Mouse (Mus musculus): ENCODE results near the gene Zpbp2. TPM values are rescaled to one million over a fixed set of nuclear protein-coding genes. Genes with fewer than 3 reads are reported as not detected.

Gene Zpbp2
- polyA plus RNA-seq, 3 experiments from 2014 or later = 3.4 to 5.0 (median 4.3) TPM

DNA sequence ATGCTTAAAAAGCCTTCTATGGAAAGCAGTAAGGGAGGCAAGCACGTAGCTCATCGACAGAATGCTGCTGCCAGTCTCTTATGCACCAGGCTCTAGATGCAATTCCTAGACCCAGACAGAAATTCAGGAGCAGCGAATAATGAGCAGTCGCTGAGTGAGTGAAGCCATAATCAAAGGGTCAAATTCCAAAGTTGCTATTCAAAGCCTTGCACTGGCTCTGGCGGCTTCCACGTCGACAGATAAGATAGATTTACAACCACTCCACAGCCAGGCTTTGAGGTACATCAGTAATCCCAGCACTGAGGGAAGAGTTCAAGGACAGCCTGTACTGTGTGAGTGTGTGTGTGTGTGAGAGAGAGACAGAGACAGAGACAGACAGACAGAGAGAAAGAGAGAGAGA lies 10.0 kb downstream of the Zpbp2 start:
- no peak for ATAC-seq

DNA sequence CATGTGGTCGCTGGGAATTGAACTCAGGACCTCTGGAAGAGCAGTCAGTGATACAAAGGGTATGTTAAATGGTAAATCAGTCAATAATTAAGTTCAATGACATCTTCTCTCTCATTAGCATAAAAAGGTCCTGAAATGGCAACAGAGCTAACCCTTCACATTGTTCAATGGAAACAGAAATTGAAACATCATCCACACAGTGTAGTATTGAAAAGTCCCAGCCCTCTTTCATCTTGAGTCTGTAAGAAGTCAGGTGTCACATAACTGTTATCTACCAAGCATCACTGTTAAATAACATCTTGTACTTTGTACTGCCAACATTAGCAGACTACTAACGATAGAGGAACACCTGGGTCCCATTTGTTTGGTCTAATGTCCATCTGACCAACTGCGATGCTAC lies 12.1 kb downstream of the Zpbp2 start:
- ATAC-seq = peak; percentile 69

DNA sequence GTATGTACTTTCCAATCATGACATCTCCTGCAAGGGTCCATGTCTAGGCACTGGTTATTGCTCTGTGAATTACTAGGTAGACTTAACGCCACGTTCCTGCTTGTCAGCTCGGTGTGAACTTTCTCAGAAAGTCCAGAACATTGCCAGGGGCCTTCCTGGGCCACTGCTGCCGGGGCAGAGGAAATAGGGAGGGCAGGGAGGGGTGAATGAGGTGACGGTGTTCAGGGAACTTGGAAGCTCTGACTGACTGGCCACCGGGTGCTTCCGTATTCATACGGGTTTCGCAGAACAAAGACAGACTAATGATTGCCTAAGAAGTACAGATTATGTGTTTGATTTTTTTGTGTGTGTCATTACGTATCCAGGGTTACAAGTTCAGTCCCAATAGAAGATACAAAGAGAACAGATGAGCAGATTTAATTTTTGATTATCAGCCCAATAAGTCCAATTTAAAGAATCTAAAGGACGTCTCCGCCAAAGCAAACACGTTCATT lies 13.1 kb downstream of the Zpbp2 start:
- ATAC-seq = no peak

DNA sequence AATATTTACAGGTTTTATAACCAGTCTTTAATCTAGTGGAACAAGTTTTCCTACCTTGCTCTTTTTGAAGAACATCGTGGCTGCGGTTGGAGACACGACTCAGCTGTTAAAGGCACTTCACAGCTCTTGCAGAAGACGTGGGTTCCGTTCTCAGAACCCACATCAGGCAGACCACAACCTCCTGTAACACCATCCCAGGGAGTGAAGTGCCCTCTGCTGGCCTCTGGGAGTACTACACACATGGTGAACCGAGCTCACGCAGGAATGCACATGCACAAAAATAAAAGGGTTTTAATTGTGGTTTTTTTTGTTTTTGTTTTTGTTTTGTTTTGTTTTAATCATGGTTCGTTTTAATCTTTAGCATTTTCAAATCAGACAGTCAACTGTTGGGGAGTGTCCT lies 17.4 kb downstream of the Zpbp2 start:
- ATAC-seq = no peak

DNA sequence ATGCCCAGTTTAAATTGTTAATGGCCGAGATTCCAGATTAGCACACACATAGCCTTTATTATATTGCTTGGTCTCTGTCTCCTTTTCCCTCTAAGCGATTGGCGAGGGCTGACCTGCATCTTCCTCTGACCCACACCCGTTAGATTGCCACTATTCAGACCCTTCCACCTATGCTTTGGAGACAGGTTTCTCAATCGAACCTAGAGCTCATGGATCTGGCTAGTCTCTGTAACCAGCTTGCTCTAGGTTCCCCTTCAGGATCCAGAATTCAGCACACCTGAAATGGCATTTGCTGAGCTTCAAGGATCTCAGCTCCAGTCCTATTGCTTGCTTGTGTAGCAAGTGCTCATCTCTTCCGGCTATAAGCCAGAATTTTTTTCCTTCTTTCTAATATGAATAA lies 18.6 kb downstream of the Zpbp2 start:
- no peak for ATAC-seq

DNA sequence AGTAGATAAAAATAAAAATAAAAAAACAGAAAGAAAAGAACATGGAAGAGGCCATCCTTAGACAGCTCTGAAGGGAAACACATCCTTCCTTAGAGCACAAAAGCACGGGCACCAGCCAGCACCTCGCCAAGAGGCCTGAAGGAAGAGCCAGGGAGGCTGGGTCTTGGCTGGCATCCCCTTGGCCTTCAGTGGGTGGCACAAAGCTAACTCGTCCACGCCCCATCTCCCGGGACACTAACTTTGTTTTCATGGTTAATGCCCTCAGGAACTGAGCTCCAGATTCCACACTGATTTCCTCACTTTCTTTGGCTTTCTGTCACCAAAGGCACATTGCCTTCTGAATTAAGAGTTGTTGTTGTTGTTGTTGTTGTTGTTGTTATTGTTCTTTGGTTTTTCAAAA lies 26.9 kb downstream of the Zpbp2 start:
- no peak for ATAC-seq

DNA sequence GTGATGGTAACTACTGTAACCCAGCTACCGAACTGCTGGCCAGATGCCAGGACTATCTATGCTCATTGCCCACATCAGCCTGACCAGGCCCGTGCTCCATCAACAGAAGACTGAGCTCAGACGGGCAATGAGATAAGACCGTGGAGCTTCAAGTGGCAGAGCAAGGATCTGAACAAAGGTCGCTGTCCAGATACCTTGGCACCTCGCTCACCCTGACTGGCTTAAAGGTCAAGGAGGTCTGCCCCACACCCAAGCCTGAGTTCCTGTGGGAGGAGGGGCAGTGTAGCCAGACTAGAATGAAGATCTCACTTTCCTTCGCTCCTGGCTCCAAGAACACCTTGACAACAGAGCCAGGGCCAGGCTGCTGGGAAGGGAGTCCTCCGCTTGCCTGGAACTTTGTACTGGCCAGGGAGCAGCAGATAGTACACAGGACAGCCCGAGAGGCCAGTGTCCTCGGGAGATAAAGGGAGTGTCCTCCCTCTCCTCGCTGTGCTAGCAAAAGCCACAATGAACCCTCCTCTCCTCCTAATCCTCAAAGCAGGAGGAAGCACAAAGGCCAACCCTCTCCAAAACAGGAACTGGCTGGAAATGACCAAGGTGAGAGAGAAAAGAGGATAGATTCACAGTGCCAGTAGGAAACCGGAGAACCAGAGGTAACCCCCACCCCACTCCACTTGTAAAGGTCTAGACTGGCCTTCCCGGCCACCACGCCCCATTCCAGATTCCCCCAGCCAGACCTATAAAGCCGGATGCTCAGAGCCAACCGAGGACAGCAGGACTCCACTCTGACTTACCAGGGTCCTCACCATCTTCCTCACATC lies 29.6 kb downstream of the Zpbp2 start:
- ATAC-seq = no peak

DNA sequence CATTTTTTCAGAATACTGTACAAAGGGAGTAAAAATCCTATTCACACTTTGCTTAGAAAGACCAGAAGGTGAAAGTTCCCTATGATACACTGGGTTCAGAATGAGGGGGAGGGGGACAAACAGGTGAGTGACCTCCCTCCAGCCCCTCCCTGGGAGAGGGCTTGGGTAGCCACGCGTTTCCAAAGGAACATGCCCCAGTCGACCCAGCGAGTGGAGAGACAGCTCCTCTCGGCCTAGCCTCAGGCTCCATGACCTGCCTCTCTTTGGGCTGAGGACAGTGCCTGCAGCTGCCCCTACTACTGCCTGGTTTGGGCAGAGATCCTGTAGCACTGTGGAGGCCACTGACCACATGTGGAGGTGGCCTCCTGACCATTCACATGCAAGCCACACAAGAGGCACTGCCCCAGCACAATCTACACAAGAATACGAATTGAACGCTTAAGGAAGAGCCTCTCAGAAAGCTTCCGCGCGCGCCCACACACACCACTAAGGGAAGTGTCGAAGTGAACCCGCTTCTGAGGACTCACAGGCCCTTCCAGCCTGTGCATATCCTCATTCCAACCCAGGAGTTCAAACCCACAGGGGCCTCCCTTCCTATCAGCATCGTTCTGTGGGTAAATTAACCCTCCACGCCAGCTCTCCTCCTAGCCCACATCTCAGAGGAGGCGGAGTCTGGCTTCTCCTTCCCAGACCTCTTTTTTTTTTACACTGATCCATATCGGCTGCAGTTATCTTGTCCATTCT lies 30.6 kb downstream of the Zpbp2 start:
- no peak for ATAC-seq

DNA sequence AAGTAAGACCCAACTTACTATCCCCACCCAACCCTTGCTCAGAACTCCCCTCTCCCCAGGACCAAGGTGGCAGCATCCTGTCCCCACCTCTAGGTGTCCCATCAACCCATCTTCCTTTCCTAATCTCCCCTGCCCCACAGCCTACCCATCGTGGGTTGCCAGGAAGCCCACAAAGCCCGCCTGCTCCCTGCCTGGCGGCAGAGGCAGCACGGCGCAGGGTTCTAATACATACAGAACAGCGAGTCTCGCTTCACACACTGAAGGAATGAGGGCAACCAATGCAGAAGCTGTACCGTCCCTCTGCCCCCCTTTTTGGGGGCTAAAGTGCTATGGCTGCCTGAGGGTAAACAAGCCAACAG lies 31.1 kb downstream of the Zpbp2 start:
- no peak for ATAC-seq

DNA sequence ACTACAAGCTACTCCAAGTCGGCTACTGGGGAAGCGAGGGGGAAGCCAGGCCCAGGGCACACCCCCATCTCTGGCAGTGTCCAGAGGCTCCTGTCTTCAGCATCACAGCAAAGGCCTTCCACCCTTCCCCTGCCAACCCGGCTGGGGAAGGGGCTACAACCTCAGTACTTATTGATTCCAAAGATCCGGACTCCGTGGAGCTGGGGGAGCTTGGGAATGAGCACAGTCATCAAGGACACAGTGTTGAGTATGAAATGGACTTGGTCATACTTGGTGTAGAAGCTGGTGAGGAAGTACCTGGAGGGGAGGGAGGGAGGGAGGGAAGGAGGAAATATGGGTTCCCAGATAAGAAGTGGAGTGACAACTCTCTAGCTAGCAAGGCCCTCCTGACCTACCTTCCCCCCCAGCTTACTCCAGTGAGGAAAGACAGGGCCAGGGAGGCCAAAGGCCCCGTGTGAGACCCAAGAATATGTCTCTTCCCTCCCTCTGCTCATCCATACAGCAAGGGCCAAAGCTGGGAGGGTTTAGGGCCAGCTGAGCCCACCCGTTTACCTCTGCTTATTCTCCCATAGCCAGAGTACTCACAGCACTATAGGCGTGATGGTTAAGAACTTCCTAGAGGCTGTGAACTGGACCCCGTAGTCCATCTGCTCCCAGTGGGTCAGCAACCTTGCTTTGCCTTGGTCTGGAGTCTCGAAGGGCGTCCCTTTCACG lies 31.8 kb downstream of the Zpbp2 start:
- no peak for ATAC-seq

DNA sequence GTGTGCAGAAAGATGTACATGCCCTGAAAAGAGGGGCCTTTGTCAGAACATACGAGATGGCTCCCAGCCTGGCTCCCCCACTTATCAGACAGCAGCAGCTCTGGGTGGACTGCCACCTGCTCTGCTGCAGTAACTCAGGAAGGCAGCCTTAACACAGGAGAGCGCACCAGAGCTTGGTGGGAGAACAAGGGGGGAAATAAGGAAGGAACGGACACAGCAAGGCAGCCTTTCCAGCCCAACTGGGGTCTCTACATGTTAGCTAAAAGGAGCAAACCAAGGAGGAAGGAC lies 32.3 kb downstream of the Zpbp2 start:
- no peak for ATAC-seq

DNA sequence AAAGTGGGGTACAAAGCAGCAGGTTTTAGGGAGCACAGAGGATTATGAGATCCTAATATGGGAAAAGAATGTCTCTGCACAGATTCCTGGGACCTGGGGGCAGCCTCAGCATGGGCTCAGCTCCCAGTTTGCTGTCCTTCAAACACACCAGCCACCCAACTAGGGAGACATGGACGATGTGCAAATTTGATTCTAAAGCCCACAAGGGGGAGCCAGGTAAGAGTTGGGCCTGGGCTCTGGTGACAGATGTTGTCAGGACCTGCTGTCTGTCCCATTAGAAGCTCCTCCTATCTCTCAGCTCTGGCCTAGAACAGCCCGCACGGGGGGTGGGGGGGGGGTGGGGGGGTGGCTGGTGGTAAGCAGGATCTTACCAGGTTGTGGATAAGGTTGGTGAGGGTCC lies 32.7 kb downstream of the Zpbp2 start:
- no peak for ATAC-seq

DNA sequence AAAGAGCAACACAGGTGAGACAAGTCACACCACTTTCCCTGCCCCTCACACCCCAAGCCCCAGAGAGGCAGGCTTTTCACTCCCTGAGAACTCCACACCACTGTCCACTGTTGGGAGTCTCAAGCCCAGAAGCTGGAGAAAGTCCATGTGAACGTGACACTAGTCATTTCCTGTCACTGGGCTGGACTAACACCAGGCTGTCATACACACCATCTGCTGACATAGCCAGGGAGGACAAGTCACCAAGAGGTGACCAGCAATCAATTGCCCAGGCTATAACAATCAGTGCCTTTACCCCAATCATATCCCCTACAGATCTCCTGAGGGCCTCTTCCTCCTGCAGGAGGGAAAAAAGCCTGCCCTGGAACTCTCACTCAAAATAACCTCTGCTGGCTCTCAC lies 33.2 kb downstream of the Zpbp2 start:
- no peak for ATAC-seq

DNA sequence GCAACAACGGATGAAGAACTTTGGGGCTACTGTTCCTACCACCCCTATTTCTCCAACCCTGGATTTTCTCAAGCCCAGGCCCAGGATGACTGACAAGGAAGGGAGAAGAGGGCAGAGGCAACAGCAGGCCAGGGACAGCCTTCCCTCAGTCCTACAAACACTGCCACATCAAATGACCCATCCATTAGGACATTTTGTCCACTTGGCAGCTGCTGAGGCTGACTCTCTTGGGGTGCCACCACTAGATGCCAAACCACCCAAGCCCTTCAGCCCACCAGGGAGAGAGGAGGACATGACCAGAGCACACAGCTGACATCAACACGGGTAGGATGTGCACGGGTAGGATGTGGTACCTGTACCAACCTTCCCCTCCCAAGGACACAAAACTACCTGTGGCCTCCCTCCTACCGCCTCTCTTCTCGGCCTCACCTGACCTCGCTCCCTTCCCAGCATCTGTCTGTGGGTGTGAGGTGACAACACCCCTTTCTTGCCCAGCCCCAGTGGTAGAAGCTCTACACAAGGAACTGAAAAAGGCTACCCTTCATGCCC lies 33.8 kb downstream of the Zpbp2 start:
- no peak for ATAC-seq

DNA sequence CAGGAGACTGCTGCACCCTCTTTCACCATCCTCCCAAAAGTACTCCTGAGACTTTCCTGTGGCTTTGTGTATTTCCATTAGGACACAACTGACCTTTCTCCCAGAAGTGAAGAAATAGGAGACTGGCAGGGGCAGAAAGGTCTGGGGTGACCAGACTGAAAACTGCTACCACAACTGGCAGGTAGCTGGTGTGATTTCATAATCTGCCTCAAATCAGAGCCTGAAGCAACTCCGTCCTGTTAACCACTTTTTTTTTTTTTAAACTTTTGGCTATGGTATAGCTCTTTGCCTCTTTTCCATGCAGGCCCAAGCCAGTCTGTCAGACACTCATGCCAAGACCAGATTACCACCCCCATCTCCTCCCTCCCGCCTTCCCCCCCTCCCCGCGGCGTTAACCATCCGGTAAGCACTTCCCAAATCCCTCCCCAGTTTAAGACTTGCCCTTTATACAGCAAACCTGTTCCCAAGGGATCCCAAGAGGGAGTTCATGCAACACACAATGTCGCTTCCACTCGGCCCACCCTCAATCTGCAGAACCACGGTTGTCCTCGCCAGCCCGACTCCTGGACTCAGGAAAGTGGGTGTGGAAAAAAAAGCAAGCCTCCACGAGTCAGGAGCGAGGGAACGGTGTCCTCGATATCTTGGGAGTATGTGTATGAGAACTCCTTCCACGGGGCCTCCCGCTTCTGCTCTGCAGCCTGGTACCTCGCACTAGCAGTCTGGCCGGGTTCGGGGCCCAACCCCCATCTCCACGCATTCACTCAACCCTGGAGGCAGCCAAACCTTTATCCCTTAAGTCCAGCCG lies 35.4 kb downstream of the Zpbp2 start:
- ATAC-seq = no peak

DNA sequence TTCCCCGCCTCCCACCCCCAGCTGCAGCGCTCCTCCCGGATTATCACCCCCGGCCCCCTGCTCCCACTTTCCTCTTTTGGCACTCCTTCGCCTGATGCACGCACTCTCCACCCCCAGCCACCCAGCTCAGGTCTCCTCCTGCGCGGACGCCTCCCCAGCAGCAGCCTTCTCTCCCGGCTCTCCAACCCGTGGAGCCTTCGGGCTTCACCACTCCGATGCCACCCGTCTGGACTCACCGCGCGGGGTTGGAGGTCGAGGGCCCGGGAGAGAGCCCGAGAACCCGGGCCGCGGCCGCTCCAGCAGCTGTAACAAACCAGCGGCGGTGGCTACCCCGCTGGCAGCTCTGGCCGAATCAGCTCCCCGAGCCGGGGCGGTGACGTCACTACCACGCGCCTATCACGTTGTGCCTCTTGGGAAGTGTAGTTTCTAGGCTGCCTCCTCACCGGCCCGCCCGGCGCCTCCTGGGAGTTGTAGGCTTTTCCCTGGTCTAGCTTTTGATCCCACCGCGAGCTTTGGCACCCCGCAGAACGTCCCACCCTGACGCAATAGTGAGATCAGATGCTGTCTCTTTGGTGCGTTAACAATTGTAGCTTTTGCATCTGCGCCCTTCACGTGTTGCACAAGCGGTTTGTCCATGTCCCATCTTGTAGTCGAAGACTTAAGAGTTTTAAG lies 36.1 kb downstream of the Zpbp2 start, which contains the start of gene Ormdl3:
Ormdl3 (minus strand) TSS at position 477 of the 672 bp plus-strand sequence.
- peak; percentile 95 for ATAC-seq

DNA sequence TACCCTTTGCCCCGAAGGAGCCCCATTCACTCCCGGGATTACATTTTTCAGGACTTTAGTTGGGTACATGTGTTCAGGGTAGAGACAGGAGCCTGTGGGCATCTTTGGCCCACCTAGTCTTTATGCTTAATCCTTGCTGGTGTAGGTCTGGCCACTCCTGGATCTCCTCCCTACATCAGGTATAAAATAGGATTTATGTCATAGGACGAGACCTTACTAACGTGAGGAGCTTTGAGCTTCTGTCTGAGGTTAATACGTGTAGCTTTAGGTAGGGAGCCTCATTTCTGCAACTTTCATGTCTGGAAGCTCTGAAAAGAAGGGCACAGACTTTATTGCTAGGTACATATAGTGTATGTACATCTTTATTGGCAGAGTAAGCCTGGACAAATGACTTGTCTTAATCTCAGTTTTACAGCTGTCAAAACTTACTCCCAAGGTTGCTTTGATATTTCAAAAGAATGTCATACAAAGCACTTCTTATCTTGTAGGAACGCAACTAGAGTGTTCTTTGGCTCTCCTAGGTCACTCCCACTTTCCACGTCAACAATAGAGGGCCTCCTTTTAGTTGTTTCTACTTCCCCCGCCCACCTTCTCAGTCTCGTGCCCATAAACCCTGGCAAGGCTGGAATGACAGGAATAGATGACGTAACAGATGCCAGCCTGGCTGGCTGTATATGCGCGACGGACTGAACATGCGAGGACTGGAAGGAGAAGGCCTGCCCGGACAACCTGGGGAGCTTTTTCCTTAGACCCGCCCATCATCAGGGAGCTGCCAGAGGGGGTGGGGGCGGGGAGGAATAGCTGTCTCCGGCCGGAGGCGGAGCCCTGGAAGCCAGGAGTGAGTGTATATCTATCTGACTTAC lies 37.0 kb downstream of the Zpbp2 start:
- ATAC-seq = peak; percentile 38

DNA sequence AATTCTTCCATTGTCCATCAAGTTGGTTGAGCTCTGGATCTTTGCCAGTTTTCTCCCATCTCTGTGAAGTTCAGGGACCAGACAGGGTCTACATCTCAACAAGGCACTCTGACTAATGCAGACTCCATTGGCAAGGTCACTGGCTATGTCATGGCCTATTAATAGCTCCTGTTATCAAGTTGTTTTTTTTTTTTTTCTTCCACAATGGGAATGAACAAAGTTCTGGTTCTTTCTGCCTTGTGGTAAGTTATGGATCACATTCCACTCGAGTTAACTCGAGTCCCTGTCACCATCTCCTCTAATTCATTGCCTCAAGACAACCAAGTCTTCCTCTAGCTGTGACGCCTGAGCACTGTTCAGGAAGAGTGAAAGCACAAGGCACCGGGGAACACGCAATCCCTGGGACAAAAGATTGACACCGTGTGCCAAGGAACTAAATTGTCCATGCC lies 38.0 kb downstream of the Zpbp2 start:
- ATAC-seq = no peak

DNA sequence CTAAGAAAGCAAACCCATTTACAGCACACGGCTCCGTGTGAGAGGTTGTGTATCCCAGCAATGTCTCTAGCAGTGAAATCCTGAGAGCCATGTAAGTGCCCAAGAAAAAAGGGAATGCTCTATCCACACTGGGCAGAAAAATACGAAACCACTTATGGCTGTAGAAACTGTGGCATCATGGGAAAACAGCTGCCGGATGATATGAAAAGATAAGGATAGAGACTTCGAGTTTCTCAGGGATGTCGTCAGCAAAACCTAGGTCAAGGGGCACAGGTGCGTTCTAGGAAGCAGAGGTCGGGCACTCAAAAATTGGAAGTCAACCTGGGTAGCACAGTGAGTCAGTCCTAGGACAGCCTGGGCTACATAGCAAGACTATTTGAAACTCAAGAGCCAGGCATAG lies 38.4 kb downstream of the Zpbp2 start:
- no peak for ATAC-seq

DNA sequence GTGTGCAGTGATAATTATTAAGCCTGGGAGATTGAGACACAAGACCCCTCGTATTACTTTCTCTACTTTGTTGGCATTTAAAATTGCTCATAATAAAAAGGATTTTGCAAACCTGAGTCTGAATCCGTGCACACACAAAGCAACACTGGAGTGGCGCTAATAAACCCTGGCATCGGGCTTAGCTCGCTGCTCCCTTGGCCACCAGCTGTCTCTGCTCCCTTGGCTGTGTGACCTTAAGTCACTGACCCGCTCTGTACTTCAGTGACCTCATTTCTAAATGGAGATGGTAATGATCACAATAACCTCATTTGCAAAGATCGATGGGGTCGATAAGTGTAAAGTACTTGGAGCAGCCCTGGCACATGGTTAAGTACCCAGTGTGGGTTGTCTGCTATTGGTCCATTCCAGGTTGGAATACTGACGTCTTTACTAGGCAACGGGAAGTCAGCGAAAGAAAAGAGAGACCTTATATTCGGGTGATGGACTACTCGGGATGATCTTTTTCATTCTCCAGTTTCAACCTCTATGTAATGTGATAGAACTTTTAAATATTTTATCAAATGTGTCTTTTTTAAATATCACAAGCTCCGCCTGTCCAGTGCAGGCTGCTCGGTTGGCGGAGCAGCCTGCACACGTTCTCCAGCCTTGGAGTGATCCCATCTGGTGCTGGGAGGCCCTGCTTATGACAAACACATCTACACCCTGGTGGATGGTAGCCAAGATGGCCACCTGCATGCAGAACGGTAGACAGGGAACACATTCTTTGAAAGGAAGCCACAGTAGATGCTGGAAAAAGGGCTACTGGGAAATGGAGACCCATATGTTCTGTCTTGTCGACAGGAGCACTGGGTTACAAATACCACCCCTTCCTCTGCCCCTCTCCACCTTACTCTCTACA lies 39.9 kb downstream of the Zpbp2 start:
- no peak for ATAC-seq
